Mouse (Mus musculus) limb, embryonic 14.5 days (tissue): ENCODE results near the gene Dhrs7c. TPM values are rescaled to one million over a fixed set of nuclear protein-coding genes. Genes with fewer than 3 reads are reported as not detected.

ENCODE experiments used
- ATAC-seq: fragments of 200-750 bp; cut with Nextera tagmentation; 2 replicates; pipeline ENCODE4 v1.8.0; 2017; ENCODE audit warnings: low read depth, moderate number of reproducible peaks, moderate TSS enrichment; ENCODE audit not compliant: low FRiP score
- DNase-seq: peaks from one replicate; pipeline ENCODE4 v3.0.0-alpha.2; 2015; ENCODE audit warnings: low spot score
- H3K27ac ChIP-seq: fragments of 300-500 bp; sonication (generic); replicated peaks from 2 replicates; pipeline ENCODE4 v1.5.1; 2014; ENCODE audit warnings: low read depth, mild to moderate bottlenecking, low read length, moderate library complexity, mixed read lengths
- H3K27me3 ChIP-seq: fragments of 300-500 bp; sonication (generic); 2 replicates; pipeline ENCODE4 v1.6.1; 2014; ENCODE audit warnings: low read length, mixed read lengths; ENCODE audit not compliant: control insufficient read depth, insufficient read depth
- H3K36me3 ChIP-seq: fragments of 300-500 bp; sonication (generic); 2 replicates; pipeline ENCODE4 v1.6.1; 2014; ENCODE audit warnings: mild to moderate bottlenecking, low read length, moderate library complexity, mixed read lengths; ENCODE audit not compliant: control insufficient read depth, insufficient read depth
- H3K4me1 ChIP-seq: fragments of 300-500 bp; sonication (generic); 2 replicates; pipeline ENCODE4 v1.6.1; 2014; ENCODE audit warnings: antibody characterized with exemption, low read length, mixed read lengths; ENCODE audit not compliant: control insufficient read depth, insufficient read depth
- H3K4me2 ChIP-seq: fragments of 300-500 bp; sonication (generic); replicated peaks from 2 replicates; pipeline ENCODE4 v1.6.1; 2014; ENCODE audit warnings: low read depth, mild to moderate bottlenecking, low read length, moderate library complexity; ENCODE audit not compliant: severe bottlenecking
- H3K4me3 ChIP-seq: fragments of 300-500 bp; sonication (generic); replicated peaks from 2 replicates; pipeline ENCODE4 v1.5.1; 2014; ENCODE audit warnings: low read length
- H3K9ac ChIP-seq: fragments of 300-500 bp; sonication (generic); 2 replicates; pipeline ENCODE4 v1.6.1; 2014; ENCODE audit warnings: mild to moderate bottlenecking, low read depth, low read length, moderate library complexity; ENCODE audit not compliant: severe bottlenecking
- H3K9me3 ChIP-seq: fragments of 300-500 bp; sonication (generic); 2 replicates; pipeline ENCODE4 v1.6.1; 2016; ENCODE audit warnings: low read length; ENCODE audit not compliant: control insufficient read depth
- POLR2A ChIP-seq: fragments of 200-500 bp; IDR thresholded peaks from 2 replicates; pipeline ENCODE4 v1.8.0; 2012; ENCODE audit warnings: inconsistent platforms, mild to moderate bottlenecking, moderate library complexity, borderline replicate concordance; ENCODE audit not compliant: insufficient read depth, insufficient read length; ENCODE audit errors: extremely low read depth
- WGBS: fragments of 180-500 bp; shearing (Covaris S2); extraction: QIAGEN DNeasy Blood & Tissue Kit; methylation state at CpG from one replicate; pipeline ENCODE4 v1.1.7; 2014; 5-methylcytosine and 5-hydroxymethylcytosine counted together
- polyA plus RNA-seq, 2 experiments: library from polyadenylated mRNA; depleted of rRNA in 1 of 2; stranded (reverse) in 1 of 2; unstranded in 1 of 2; fragments of >200 nt; fragmentation: Nextera tagmentation in 1 of 2; extraction: Ambion mirVana in 1 of 2; gene quantifications; 2 replicates each; pipeline versions ENCODE4 v1.2.1 to v1.2.3; 2012 to 2014

Dhrs7c gene
- polyA plus RNA-seq, 2 experiments = 12.1 to 14.7 TPM

GRCm38 (mm10) chr11:67839810-67840209 lies 41.8 kb downstream of the Dhrs7c start:
- Histone ChIP-seq H3K9me3 (no peaks in the 10 kb centered on the region), H3K36me3 (no peaks in the 10 kb centered on the region), H3K9ac (no peak overlapping the region), H3K4me3 (no peak overlapping the region), H3K4me2 (no peak overlapping the region), H3K27ac (no peak overlapping the region), H3K4me1 (no peaks in the 10 kb centered on the region), H3K27me3 (no peaks in the 10 kb centered on the region)
- 78% methylated on average over 1 of the region's 1 CpGs for WGBS
- TF ChIP-seq POLR2A = no peak
- ATAC-seq (no peak), DNase-seq (no peak)

GRCm38 (mm10) chr11:67845193-67845592 lies 47.2 kb downstream of the Dhrs7c start:
- WGBS = 85% methylated on average over 4 of the region's 4 CpGs
- Histone ChIP-seq H3K4me1 (no peaks in the 10 kb centered on the region), H3K27ac (no peak overlapping the region), H3K36me3 (no peaks in the 10 kb centered on the region), H3K9ac (no peak overlapping the region), H3K4me3 (no peak overlapping the region), H3K27me3 (no peaks in the 10 kb centered on the region), H3K4me2 (no peak overlapping the region), H3K9me3 (no peaks in the 10 kb centered on the region)
- no peak for DNase-seq
- no peak for ATAC-seq
- TF ChIP-seq POLR2A = no peak

- Histone ChIP-seq H3K9me3 (no peaks in the 10 kb centered on the region), H3K4me1 (peaks cover 5% of the 10 kb centered on the region), H3K27me3 (no peaks in the 10 kb centered on the region), H3K36me3 (no peaks in the 10 kb centered on the region), H3K4me3 (no peak overlapping the region), H3K9ac (no peak overlapping the region), H3K27ac (no peak overlapping the region), H3K4me2 (no peak overlapping the region)
- ATAC-seq (no peak), DNase-seq (no peak)
- TF ChIP-seq POLR2A = no peak
- WGBS = 49% methylated on average over 5 of the region's 5 CpGs
These were observed 53.8 kb downstream of the Dhrs7c start for GRCm38 (mm10) chr11:67851770-67852169.

GRCm38 (mm10) chr11:67853996-67854395 lies 56.0 kb downstream of the Dhrs7c start:
- WGBS = 42% methylated on average over 6 of the region's 6 CpGs
- no peak for ATAC-seq
- Histone ChIP-seq H3K4me2 (no peak overlapping the region), H3K4me1 (peaks cover 5% of the 10 kb centered on the region), H3K9ac (no peak overlapping the region), H3K9me3 (no peaks in the 10 kb centered on the region), H3K27ac (no peak overlapping the region), H3K27me3 (no peaks in the 10 kb centered on the region), H3K36me3 (no peaks in the 10 kb centered on the region), H3K4me3 (no peak overlapping the region)
- no peak for DNase-seq
- TF ChIP-seq POLR2A = no peak

GRCm38 (mm10) chr11:67855035-67855434 lies 57.0 kb downstream of the Dhrs7c start:
- Histone ChIP-seq H3K9ac (no peak overlapping the region), H3K27ac (no peak overlapping the region), H3K27me3 (no peaks in the 10 kb centered on the region), H3K4me1 (peaks cover 5% of the 10 kb centered on the region), H3K9me3 (no peaks in the 10 kb centered on the region), H3K4me3 (no peak overlapping the region), H3K36me3 (no peaks in the 10 kb centered on the region), H3K4me2 (no peak overlapping the region)
- DNase-seq (no peak), ATAC-seq (no peak)
- TF ChIP-seq POLR2A = no peak
- 38% methylated on average over 2 of the region's 2 CpGs for WGBS

GRCm38 (mm10) chr11:67858518-67858917 lies 60.5 kb downstream of the Dhrs7c start:
- no peaks in the 10 kb centered on the region for H3K36me3 ChIP-seq
- H3K4me1 ChIP-seq = no peaks in the 10 kb centered on the region
- H3K4me3 ChIP-seq = no peak overlapping the region
- no peak for DNase-seq
- no peak overlapping the region for H3K27ac ChIP-seq
- no peak for TF ChIP-seq POLR2A
- ATAC-seq = no peak
- H3K9ac ChIP-seq = no peak overlapping the region
- WGBS = 76% methylated on average over 9 of the region's 9 CpGs
- no peaks in the 10 kb centered on the region for H3K27me3 ChIP-seq
- H3K4me2 ChIP-seq = no peak overlapping the region
- H3K9me3 ChIP-seq = no peaks in the 10 kb centered on the region
